15 mouse cellular contexts compared by ENCODE assay signal in genomic region chr17:78172371-78172770, GRCm38 (mm10).
"Had no signal": no experiment of that assay in that cellular context is flagged by ENCODE, and none has a peak within 500 bp of the region (broad histone marks: within the 10 kb centered on the region; RNA-seq: fewer than 3 reads in every experiment).

No protein-coding gene starts in this region.

- DNase-seq: gastrocnemius, postnatal 25 days; heart, adult 18-20 months; heart, postnatal 10 days; heart, postnatal 4 days; kidney, adult 18-20 months; kidney, adult 8-10 months; kidney, postnatal 10 days; kidney, postnatal 25 days; kidney, postnatal 4 days; liver; liver, embryonic 13.5 days had no signal

- ATAC-seq: hindbrain, embryonic 16.5 days; inflammation-experienced regulatory T-cells, adult 6 months; intestine, embryonic 15.5 days; intestine, postnatal 0 days had no signal
